Mouse (Mus musculus) stomach, embryonic 15.5 days (tissue): ENCODE results near the gene Jph3. TPM values are rescaled to one million over a fixed set of nuclear protein-coding genes. Genes with fewer than 3 reads are reported as not detected.
A peak's percentile ranks its signal among the peaks of the same experiment; 100 is the strongest.

Experiments used
- ATAC-seq: fragments of 200-750 bp; cut with Nextera tagmentation; 2 replicates; pipeline ENCODE4 v1.8.0; 2017; ENCODE audit warnings: low read depth, moderate number of reproducible peaks, moderate TSS enrichment; ENCODE audit not compliant: insufficient read depth, low FRiP score
- H3K27ac ChIP-seq: fragments of 300-500 bp; sonication (generic); 2 replicates; pipeline ENCODE4 v1.5.1; 2015; ENCODE audit warnings: mild to moderate bottlenecking, inconsistent platforms
- H3K27me3 ChIP-seq: fragments of 300-500 bp; sonication (generic); replicated peaks from 2 replicates; pipeline ENCODE4 v1.6.1; 2015; ENCODE audit warnings: inconsistent platforms
- H3K36me3 ChIP-seq: fragments of 300-500 bp; sonication (generic); 2 replicates; pipeline ENCODE4 v1.6.1; 2015; ENCODE audit warnings: inconsistent platforms
- H3K4me1 ChIP-seq: fragments of 300-500 bp; sonication (generic); 2 replicates; pipeline ENCODE4 v1.6.1; 2015; ENCODE audit warnings: inconsistent platforms
- H3K4me2 ChIP-seq: fragments of 300-500 bp; sonication (generic); 2 replicates; pipeline ENCODE4 v1.6.1; 2015; ENCODE audit warnings: mild to moderate bottlenecking, inconsistent platforms
- H3K4me3 ChIP-seq: fragments of 300-500 bp; sonication (generic); replicated peaks from 2 replicates; pipeline ENCODE4 v1.5.1; 2015; ENCODE audit warnings: inconsistent platforms
- H3K9ac ChIP-seq: fragments of 300-500 bp; sonication (generic); 2 replicates; pipeline ENCODE4 v1.6.1; 2015; ENCODE audit warnings: inconsistent platforms
- H3K9me3 ChIP-seq: fragments of 300-500 bp; sonication (generic); 2 replicates; pipeline ENCODE4 v1.6.1; 2016; ENCODE audit warnings: inconsistent platforms
- WGBS: fragments of 180-500 bp; shearing (Covaris S2); methylation state at CpG from one replicate; pipeline ENCODE4 v1.1.7; 2015; 5-methylcytosine and 5-hydroxymethylcytosine counted together
- polyA plus RNA-seq: library from polyadenylated mRNA; unstranded; fragments of >200 nt; fragmentation: Nextera tagmentation; extraction: Ambion mirVana; gene quantifications from 2 replicates; pipeline ENCODE4 v1.2.1, GENCODE M21; 2015

Jph3 gene
- polyA plus RNA-seq: 3.9 and 4.6 TPM in 2 replicates

DNA sequence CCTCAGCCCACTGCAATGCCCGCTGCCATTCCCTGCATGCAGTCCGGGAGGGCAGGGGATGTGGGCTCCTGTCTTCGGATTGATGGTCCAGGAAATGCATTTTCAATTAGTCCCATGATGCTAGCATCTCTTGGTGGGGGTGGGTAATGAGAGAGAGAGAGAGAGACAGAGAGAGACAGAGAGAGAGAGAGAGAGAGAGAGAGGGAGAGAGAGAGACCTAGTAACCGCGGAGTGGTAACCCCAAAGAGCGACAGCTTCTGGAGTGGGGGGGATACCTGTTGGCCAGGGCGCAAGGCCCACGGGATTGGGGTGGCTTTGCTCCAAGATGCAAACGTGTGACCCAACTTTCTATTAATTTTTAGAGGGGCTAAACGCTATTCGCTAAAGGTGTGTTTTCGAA is at the start of gene Jph3:
Gene Jph3 (plus strand): TSS at position 301 of the 400 bp plus-strand sequence.
- Histone ChIP-seq H3K4me2 (peak within 1 kb of the TSS; percentile 88), H3K4me1 (peaks cover 7% of the 10 kb centered on the region; the same call in 1 of the 2 replicates), H3K27me3 (peaks cover 68% of the 10 kb centered on the region), H3K27ac (no peak within 1 kb of the TSS), H3K36me3 (no peaks in the 10 kb centered on the region), H3K9ac (no peak within 1 kb of the TSS), H3K9me3 (no peaks in the 10 kb centered on the region), H3K4me3 (peak within 1 kb of the TSS; percentile 40)
- ATAC-seq: no peak
- 12% methylated on average over 12 of the region's 12 CpGs for WGBS

DNA sequence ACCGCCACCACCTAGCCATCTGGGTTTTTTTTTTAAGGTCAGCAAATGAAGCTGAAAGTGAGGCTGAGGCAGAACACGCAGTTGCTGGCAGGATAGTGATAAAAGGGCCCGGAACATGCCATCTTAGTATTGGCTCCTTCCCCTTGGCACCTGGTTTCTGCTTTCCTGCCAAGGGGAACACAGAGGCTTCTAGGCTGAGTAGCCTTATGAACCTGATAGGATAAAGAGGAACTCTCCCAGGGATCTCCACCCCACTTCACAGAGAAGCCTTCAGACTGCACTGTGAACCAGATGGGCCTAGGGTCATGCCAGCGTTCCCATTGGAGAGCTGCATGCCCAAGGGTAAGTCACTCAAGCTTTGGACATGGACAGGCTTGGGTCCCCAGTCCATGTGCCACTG is 48.5 kb upstream of the Jph3 start:
- Histone ChIP-seq H3K36me3 (no peaks in the 10 kb centered on the region), H3K27ac (no peak overlapping the region), H3K9ac (no peak overlapping the region), H3K4me2 (no peak overlapping the region), H3K4me1 (no peaks in the 10 kb centered on the region), H3K27me3 (no peaks in the 10 kb centered on the region), H3K4me3 (no peak overlapping the region), H3K9me3 (no peaks in the 10 kb centered on the region)
- no peak for ATAC-seq
- WGBS: 77% methylated on average over 4 of the region's 4 CpGs

DNA sequence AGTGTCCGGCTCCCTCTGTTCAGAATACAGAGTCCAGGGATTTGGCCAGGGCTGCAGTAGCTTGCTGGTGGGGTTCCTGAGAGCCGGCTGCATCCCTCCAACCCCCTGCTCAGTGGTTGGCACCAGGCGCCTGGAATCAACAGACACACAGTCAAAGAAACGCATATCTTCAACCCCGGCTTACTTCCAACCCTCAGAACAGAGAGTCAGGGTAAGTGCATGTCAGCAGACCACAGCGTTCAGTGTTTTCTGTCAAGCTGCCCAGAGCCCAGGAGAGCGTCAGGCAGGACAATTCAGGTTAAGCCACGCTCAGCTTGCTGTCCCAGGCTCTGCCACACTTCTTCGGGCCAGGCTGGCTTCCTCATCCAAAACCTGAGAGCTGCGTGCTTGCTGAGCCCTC is 48.0 kb upstream of the Jph3 start:
- H3K4me2 ChIP-seq: no peak overlapping the region
- H3K9ac ChIP-seq: no peak overlapping the region
- no peaks in the 10 kb centered on the region for H3K27me3 ChIP-seq
- H3K4me1 ChIP-seq: no peaks in the 10 kb centered on the region
- 57% methylated on average over 10 of the region's 10 CpGs for WGBS
- no peak overlapping the region for H3K27ac ChIP-seq
- ATAC-seq: no peak
- no peaks in the 10 kb centered on the region for H3K36me3 ChIP-seq
- H3K4me3 ChIP-seq: no peak overlapping the region
- no peaks in the 10 kb centered on the region for H3K9me3 ChIP-seq

DNA sequence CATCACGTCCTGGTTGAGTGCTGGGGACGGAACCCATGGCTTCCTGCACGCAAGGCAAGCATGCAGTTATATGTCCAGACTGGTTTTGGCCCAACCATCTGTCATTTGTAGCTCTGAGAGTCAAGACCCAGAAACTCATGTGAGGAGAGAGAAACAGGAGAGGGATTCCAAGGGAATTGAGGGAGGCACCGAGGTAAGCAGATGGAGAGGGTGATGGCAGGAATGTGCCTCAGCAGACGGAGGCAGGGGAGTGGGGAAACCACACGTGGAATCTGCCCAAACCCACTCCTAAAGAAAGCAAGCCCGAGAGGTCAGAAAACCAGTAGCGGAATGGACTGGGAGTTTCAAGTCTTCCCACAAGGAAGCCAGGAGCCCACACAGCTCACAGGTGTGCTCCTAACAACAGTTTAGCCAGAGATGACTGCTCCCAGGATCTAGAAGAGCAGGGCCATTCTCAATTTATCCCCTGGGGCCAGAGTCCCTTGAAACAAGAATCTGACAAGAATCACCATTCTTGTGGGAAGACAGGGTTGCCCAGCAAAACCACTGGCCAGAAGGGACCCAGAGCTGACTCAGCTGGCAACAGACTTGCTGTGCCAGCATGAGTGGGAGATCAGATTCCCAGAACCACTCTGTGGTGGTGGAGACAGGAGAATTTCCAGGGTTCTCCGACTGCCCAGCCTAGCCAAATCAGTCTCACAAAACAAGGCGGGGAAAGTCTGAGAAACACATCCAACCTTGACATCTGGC is 46.2 kb upstream of the Jph3 start:
- Histone ChIP-seq H3K4me1 (no peaks in the 10 kb centered on the region), H3K9me3 (no peaks in the 10 kb centered on the region), H3K9ac (no peak overlapping the region), H3K4me3 (no peak overlapping the region), H3K36me3 (no peaks in the 10 kb centered on the region), H3K27ac (no peak overlapping the region), H3K4me2 (no peak overlapping the region), H3K27me3 (no peaks in the 10 kb centered on the region)
- no peak for ATAC-seq
- 64% methylated on average over 10 of the region's 10 CpGs for WGBS

DNA sequence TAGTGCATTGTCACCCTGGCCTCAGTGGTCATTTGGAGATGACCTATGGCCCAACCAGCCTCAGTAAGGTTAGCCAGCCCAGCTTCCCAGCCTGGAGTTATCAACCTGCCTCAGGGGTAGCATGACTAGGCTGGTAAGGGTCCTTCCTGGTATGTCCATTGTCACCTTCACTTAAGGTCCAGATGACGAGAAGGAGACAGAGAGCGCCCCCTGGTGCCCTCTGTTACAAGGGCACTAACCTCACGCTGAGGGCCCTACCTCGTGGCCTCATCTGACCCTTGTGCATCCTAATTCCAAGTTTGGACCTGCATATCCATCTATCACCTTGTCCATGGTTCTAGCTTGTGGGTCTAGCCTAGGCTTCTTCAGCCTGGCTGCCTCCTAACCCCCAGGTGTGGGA is 44.0 kb upstream of the Jph3 start:
- Histone ChIP-seq H3K36me3 (no peaks in the 10 kb centered on the region), H3K4me2 (no peak overlapping the region), H3K4me1 (no peaks in the 10 kb centered on the region), H3K27ac (no peak overlapping the region), H3K4me3 (no peak overlapping the region), H3K27me3 (no peaks in the 10 kb centered on the region), H3K9me3 (no peaks in the 10 kb centered on the region), H3K9ac (no peak overlapping the region)
- ATAC-seq: no peak
- WGBS: 11% methylated on average over 4 of the region's 4 CpGs

DNA sequence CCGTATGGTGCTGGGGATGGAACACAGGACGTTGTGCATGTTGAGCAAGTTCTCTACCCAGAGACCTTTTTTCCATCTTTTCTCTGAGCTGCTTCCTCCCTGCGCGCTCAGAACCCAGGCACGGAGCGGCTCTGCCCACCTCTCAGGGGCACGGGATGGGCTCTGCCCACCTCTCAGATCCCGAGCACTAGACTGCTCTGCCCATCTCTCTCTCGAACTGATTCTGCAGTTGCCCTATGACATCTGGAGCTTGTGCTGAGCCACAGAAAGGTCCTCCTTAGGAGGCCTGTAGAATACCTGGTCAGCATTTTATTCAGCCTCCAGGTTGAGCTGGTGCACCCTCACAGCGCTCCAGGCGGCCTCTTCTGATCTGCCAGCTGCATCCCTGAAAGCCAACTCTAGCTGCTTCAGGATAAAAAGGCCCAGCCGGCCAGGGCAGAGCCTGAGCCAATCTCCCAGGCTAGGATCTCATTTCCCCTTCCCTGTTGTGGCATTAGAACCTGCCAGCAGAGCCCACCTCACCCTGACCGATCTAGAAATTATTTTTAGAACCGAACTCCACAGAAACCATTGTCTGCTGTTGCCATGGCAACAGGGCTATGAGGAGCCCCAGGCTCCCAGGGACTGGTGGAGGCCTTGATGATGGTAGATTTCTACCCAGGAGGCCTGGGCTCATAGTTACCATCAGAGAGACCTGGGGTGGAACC is 41.8 kb upstream of the Jph3 start:
- H3K9me3 ChIP-seq: no peaks in the 10 kb centered on the region
- no peak overlapping the region for H3K4me3 ChIP-seq
- no peak overlapping the region for H3K27ac ChIP-seq
- 51% methylated on average over 13 of the region's 14 CpGs for WGBS
- H3K4me2 ChIP-seq: no peak overlapping the region
- no peaks in the 10 kb centered on the region for H3K27me3 ChIP-seq
- H3K4me1 ChIP-seq: no peaks in the 10 kb centered on the region
- ATAC-seq: no peak
- no peaks in the 10 kb centered on the region for H3K36me3 ChIP-seq
- no peak overlapping the region for H3K9ac ChIP-seq

DNA sequence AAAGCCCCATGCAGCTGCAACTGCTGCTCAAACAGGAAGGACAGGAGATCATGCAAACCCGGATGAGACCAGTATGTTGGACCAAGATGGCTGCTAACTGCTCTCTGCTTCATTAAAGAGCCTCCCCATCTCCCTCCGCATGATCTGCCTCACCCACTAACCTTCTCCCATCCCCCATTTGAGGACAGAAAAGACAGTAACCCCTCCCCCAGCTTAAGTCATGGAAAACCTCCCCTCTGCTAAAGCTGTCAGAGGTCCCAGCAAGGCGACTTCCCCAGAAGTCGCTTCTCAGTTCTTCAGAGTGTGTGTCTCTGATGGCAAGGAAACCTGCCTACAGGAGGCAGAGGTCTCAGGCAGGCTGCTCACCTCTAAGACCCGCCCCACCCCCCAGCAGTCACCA is 40.9 kb upstream of the Jph3 start:
- Histone ChIP-seq H3K4me1 (no peaks in the 10 kb centered on the region), H3K4me3 (no peak overlapping the region), H3K9ac (no peak overlapping the region), H3K4me2 (no peak overlapping the region), H3K9me3 (no peaks in the 10 kb centered on the region), H3K27me3 (no peaks in the 10 kb centered on the region), H3K27ac (no peak overlapping the region), H3K36me3 (no peaks in the 10 kb centered on the region)
- 51% methylated on average over 5 of the region's 5 CpGs for WGBS
- ATAC-seq: no peak

DNA sequence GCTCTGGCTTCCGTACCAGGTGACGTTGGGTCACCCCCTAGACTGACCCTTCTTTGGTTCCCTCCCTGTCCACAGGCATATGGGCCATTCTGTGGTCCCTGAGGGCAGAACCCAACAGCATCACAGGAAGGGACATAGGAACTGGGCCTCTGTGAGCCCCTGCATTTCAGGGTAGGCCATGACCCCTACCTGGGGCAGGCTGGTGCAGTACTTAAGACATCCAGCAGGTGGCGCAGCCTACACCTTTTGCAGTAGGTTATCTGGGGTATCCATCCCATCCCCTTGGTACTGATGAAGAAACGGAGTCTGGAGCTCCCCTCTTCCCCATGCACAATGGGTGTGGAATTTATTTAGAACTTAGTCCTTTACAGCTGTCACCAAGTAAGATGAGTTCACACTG is 35.0 kb upstream of the Jph3 start:
- no peaks in the 10 kb centered on the region for H3K9me3 ChIP-seq
- no peak overlapping the region for H3K4me2 ChIP-seq
- H3K9ac ChIP-seq: no peak overlapping the region
- H3K36me3 ChIP-seq: no peaks in the 10 kb centered on the region
- no peak for ATAC-seq
- no peak overlapping the region for H3K27ac ChIP-seq
- H3K4me3 ChIP-seq: no peak overlapping the region
- WGBS: 48% methylated on average over 4 of the region's 4 CpGs
- peaks cover 7% of the 10 kb centered on the region for H3K4me1 ChIP-seq
- H3K27me3 ChIP-seq: no peaks in the 10 kb centered on the region

DNA sequence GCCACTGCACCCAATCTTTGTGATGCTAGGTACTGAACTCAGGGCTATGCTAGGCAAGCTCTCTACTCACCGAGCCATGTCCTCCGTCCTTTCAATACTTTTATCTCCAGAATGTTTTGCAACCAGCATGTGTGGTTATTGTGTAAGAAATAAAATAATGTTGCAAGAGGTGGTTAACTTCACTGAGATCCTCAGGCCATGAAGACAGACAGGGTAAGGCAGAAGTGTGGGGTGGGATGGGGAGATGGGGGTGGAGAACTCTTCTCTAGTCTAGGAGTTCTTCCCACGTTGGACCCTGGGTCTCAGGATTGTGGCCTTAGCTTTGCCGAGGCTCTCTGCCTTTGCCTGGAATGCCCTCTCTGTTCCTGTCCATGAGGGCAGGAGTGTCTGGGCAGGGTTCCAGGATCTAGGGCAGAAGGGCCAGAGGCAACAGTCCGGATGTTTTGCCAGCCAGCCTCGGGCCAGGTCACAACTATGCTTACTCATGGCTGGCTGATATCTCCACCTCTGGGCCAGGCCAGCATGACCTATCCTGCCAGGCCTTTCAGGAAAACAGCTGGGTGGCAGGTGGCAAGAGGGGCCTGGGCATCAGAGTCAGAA is 33.7 kb upstream of the Jph3 start:
- WGBS: 78% methylated on average over 6 of the region's 6 CpGs
- no peak for ATAC-seq
- Histone ChIP-seq H3K9me3 (no peaks in the 10 kb centered on the region), H3K9ac (no peak overlapping the region), H3K4me3 (no peak overlapping the region), H3K36me3 (no peaks in the 10 kb centered on the region), H3K4me1 (peaks cover 7% of the 10 kb centered on the region), H3K27ac (no peak overlapping the region), H3K27me3 (no peaks in the 10 kb centered on the region), H3K4me2 (no peak overlapping the region)

DNA sequence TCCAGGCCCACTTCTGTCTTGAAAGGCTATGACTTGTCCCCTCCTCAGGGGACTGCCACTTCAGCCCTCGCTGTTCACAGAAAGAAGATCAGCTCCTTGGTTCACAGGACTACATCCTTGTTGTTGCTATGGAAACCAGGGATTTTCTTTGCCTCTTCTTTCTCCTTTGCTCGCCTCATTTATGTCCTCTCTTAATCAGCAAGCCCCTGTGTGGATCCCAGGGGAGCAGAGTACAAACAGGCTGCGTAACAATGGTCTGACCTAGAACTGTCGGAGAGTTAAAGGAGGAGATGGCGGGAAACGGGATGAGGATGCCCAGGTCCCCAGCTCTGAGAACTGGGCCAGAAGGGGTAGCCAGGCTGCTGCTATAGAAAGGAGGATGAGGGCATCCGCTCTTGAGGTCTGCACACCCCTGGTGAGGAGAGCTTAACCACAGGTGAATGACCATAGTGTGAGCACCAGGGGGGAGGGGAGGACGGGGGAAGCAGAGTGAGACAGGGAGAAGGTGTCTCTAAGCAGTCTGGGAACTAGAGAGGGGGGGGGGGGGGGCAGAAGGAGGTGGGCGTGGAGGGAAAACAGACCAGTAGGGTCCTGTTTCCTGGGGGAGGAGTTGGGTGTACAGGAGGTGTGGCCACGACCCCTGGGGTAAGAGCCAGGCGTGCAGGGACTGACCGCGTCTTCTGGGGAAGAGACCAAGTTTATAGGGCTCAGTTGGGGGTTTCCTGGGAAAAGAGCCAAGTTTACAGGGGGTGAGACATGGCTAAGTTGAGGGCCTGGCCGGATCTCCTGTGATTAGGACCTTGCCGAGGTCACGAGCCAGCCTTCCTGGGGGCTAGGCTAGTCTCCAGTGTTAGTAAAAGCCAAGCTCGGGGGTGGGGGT is 31.4 kb upstream of the Jph3 start:
- H3K9ac ChIP-seq: no peak overlapping the region
- 7% methylated on average over 17 of the region's 17 CpGs for WGBS
- H3K4me2 ChIP-seq: peak overlapping the region; percentile 46
- no peaks in the 10 kb centered on the region for H3K27me3 ChIP-seq
- H3K4me1 ChIP-seq: peaks cover 7% of the 10 kb centered on the region
- H3K36me3 ChIP-seq: no peaks in the 10 kb centered on the region
- 0 out of 2 replicates have a peak overlapping the region, but pooled peaks have one; percentile 31 for H3K27ac ChIP-seq
- no peaks in the 10 kb centered on the region for H3K9me3 ChIP-seq
- peak overlapping the region; percentile 14; the same call in 1 of the 2 replicates for H3K4me3 ChIP-seq
- peak; percentile 56; the same call in 1 of the 2 replicates for ATAC-seq

DNA sequence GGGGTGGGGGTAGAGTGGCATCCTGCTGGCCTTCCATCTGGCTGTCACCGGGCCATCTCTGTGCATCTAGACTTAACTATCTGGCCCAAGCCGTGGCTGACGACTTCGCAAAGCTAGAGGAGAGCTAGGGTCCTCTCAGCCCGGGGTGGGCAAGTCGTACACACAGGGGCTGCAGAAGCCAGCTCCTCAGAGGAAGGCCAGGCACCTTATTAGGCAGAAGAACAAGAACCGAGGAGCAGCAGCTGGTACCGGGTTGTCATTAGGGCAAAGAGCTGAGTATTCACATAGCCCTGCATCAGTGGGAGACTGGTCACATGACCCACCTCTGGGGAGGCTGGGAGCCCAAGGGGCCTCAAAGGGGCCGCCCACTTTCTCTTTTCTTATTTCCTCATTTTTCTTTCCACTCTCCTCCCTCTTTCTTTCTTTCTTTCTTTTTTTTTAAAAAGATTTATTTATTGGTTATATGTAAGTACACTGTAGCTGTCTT is 30.8 kb upstream of the Jph3 start:
- Histone ChIP-seq H3K9ac (no peak overlapping the region), H3K27me3 (no peaks in the 10 kb centered on the region), H3K4me1 (peaks cover 7% of the 10 kb centered on the region), H3K9me3 (no peaks in the 10 kb centered on the region), H3K36me3 (no peaks in the 10 kb centered on the region), H3K27ac (0 out of 2 replicates have a peak overlapping the region, but pooled peaks have one; percentile 31), H3K4me3 (peak overlapping the region; percentile 14; the same call in 1 of the 2 replicates), H3K4me2 (peak overlapping the region; percentile 46)
- peak; percentile 24; the same call in 1 of the 2 replicates for ATAC-seq
- WGBS: 10% methylated on average over 9 of the region's 9 CpGs
